Mouse (Mus musculus): ENCODE measurements around the gene Atf6b.

DNA sequence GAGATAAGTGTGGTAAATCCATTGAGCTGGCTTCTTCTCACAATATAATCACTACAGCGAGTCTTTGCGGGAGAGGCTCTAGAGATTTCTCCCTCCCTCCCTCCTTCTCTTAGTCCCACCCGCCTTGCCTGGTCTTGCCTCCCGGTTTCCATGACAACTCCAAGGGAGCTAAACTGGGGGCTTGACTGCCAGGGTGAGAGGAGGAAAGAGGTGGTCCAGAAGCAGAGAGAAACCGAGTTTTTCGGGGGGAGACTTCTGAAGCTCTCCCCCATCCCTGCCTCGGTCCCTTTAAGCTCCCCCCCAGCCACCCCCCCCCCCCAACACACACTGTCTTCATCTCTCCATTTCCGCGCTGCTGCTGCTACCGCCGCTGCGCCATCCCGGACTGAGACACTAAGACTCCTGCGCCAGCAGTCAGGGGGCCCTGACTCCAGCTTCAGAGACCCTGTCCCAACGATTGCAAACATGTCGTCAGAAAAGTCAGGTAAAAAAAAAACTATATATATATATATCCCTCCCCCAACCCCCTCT, 17.7 kb upstream of the Atf6b start, which contains the start of gene Prrt1:
- TF ChIP-seq CTCF (IDR thresholded peaks at IDR 0.05 in 2 of 3, conservative IDR thresholded peaks at IDR 0.05 in 1 of 3; ENCODE audit: control insufficient read depth in 1 of 3, insufficient read depth in 1 of 3, low read depth in 2 of 3, low read length in 3 of 3, poor library complexity in 1 of 3, severe bottlenecking in 1 of 3): no peak
- no peak for TF ChIP-seq POLR2A (IDR thresholded peaks at IDR 0.05; ENCODE audit: control insufficient read depth in 1 of 2, insufficient read depth in 1 of 2, low read depth in 1 of 2, low read length in 2 of 2, poor library complexity in 1 of 2)
- no peak for TF ChIP-seq JUND (IDR thresholded peaks at IDR 0.05; ENCODE audit: low read depth, low read length)
- no peak for TF ChIP-seq ZC3H11A (IDR thresholded peaks at IDR 0.05; ENCODE audit: low read depth, low read length)
- TF ChIP-seq MAFK (IDR thresholded peaks at IDR 0.05; ENCODE audit: borderline replicate concordance, low read depth, low read length): no peak
- TF ChIP-seq MXI1 (IDR thresholded peaks at IDR 0.05; ENCODE audit: low read depth, low read length): no peak
- TF ChIP-seq UBTF (IDR thresholded peaks at IDR 0.05; ENCODE audit: borderline replicate concordance, insufficient read depth, low read depth, low read length): no peak
- no peak for TF ChIP-seq POLR2AphosphoS2 (IDR thresholded peaks at IDR 0.05; ENCODE audit: low read length)
- no peak for TF ChIP-seq GABPA (IDR thresholded peaks at IDR 0.05; ENCODE audit: low read depth, low read length)

Measured in MEL (cell line).